Mouse (Mus musculus): ENCODE data around the gene Zik1. TPM values are rescaled to one million over a fixed set of nuclear protein-coding genes. Genes with fewer than 3 reads are reported as not detected.

The Zik1 gene
- 35.3 and 35.6 TPM in 2 replicates for polyA plus RNA-seq (2015; fragmentation: Nextera tagmentation; extraction: Ambion mirVana)

DNA sequence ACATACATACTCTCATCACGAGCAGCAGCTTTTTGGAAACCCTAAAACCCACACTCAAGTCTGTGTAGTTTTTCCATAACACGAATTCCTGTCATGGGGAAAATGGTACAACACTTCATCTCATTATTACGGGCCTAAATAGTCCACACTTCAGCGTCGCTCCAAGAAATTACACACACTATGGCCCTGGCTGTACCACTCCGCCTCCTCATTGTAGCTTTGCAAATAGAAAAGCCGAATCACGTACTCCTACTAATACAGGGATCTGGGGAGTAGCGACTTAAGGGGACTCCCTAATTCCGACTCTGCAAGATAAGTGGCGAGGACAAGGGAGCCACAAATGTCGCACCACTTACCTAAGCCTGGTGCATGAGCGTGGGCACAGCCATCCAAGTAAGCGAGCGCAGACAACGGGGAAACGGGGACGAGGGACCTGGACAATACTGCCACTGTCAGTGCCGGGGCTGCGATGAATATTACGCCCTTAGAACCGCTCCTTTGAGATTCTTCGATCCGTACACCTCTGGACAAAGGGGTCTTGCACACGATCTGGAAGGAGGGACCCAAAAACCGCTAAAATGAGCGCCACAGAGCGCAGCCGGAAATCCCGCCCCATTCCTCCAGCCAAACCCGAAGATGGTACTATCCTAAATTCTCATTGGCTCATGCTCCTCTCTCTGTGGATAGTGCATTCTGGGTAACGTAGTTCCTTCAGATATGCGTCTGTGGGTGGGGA lies at the start of gene Zik1:
Gene Zik1 (minus strand): TSS at position 609 of the 736 bp plus-strand sequence.
- H3K9me3 ChIP-seq, result no peaks in the 10 kb centered on the region
- peak within 1 kb of the TSS; percentile 60 for H3K4me3 ChIP-seq
- ATAC-seq (ENCODE audit: low FRiP score, low read depth), result peak; percentile 98
- H3K4me2 ChIP-seq, result peak within 1 kb of the TSS; percentile 73
- H3K27me3 ChIP-seq, result no peaks in the 10 kb centered on the region
- H3K4me1 ChIP-seq (replicated peaks), result peaks cover 23% of the 10 kb centered on the region
- WGBS, result 2% methylated on average over 33 of the region's 33 CpGs
- H3K27ac ChIP-seq (replicated peaks), result peak within 1 kb of the TSS; percentile 75
- peaks cover 31% of the 10 kb centered on the region for H3K36me3 ChIP-seq
- H3K9ac ChIP-seq, result peak within 1 kb of the TSS; percentile 75

DNA sequence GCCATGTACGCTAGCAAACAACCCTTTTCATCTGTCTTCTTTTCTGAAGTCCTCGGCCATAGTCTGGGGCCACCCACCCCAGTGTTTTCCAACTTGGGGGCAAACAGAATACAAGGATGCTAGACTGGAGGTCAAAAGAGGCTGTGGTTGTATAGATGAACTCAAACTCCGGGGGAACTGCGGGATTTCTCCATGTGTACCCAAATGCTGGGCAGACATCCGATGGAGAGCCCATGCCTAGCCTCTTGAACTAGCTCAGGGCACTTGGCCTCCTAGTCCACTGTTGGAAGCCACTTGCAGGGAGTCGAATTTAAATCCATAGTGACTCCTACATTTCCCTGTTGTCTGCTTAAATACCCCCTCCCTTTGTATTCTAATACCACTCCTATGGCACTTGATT lies 384 bp upstream of the Zik1 start:
- 0 out of 2 replicates have a peak overlapping the region, but pooled peaks have one; percentile 26 for H3K9ac ChIP-seq
- H3K9me3 ChIP-seq, result no peaks in the 10 kb centered on the region
- peaks cover 23% of the 10 kb centered on the region for H3K4me1 ChIP-seq (replicated peaks)
- no peak; the same call in 1 of the 2 replicates for ATAC-seq (ENCODE audit: low FRiP score, low read depth)
- peaks cover 25% of the 10 kb centered on the region for H3K36me3 ChIP-seq
- peak overlapping the region; percentile 60 for H3K4me3 ChIP-seq
- WGBS, result 38% methylated on average over 6 of the region's 6 CpGs
- H3K27ac ChIP-seq (replicated peaks), result peak overlapping the region; percentile 16; the same call in 1 of the 2 replicates
- H3K27me3 ChIP-seq, result no peaks in the 10 kb centered on the region
- H3K4me2 ChIP-seq, result peak overlapping the region; percentile 73

DNA sequence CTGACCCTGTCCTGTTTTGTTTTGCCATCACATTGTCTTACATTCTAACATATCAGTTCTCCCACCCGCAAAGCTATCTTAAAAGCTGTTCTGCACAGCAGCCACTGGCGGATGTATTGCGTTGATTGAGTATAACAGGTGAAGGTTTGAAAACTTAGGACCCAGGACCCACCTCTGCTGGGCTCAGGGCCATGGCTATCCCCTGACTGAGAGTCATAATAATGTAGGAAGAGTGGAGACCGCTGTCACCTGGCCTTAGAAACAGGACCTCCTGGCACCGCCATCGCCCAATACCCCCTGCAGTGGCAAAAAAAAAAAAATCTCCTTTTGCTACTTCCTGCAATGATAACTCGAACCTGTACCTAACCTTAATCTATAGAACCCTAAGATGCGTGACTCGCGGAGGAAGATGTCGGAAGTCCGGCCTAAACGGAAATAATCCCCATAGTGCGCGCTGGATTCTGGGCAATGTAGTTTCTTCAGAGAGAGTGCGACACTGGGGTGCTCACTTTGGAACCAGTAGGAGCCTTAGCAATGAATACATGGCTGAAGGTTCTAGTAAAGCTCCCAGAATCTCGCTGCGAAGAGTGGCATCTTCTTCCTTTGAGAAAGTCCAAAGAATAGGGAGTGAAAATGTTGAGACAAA lies 14.5 kb downstream of the Zik1 start:
- H3K9ac ChIP-seq, result no peak overlapping the region
- WGBS, result 62% methylated on average over 18 of the region's 18 CpGs
- ATAC-seq (ENCODE audit: low FRiP score, low read depth), result peak; percentile 81; the same call in 1 of the 2 replicates
- no peak overlapping the region for H3K27ac ChIP-seq (replicated peaks)
- no peaks in the 10 kb centered on the region for H3K27me3 ChIP-seq
- H3K36me3 ChIP-seq, result no peaks in the 10 kb centered on the region
- H3K4me3 ChIP-seq, result peak overlapping the region; percentile 31
- no peaks in the 10 kb centered on the region for H3K9me3 ChIP-seq
- no peaks in the 10 kb centered on the region for H3K4me1 ChIP-seq (replicated peaks)
- peak overlapping the region; percentile 43 for H3K4me2 ChIP-seq

DNA sequence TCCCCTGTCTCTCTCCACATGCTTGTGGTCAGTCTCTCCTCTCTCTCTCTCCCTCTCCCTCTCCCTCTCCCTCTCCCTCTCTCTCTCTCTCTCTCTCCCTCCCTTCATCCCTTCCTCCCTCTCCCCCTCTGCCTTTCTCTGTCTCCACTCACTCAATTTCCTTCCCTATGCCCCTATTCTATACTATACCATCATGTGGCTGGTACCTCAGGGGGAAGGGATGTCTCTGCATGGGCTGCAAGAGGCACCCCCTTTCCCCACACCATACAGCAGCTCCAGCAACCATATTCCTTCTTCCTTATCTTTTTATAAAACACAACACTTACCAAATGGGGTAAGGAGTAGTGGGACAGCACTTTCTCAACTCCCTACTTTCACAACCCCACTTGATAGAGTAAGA lies 15.4 kb downstream of the Zik1 start:
- Histone ChIP-seq H3K4me1 (replicated peaks) (no peaks in the 10 kb centered on the region), H3K36me3 (no peaks in the 10 kb centered on the region), H3K9me3 (no peaks in the 10 kb centered on the region), H3K27me3 (no peaks in the 10 kb centered on the region), H3K27ac (replicated peaks) (no peak overlapping the region), H3K4me3 (no peak overlapping the region), H3K9ac (no peak overlapping the region), H3K4me2 (no peak overlapping the region)
- no peak; the same call in 1 of the 2 replicates for ATAC-seq (ENCODE audit: low FRiP score, low read depth)

DNA sequence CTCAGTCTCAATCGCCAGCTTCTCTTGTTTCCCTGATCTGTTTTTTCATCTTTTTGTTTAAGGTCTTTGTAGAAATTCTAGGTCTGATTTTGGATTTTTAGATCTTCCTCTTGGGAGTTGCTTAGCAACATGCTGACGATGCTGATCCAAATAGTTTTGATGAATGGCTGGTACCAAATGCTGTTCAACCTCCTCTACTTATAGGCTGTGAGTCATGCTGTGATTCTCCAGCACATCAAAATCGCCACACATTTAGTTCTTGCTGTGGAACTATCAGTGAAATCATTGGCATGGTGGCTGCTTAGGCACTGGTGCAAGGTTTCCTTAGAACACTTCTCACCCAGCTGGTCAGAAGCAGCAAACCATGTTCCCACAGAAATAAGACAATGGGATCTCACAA lies 37.0 kb downstream of the Zik1 start:
- ATAC-seq (ENCODE audit: low FRiP score, low read depth), result no peak
- no peak overlapping the region for H3K4me2 ChIP-seq
- no peaks in the 10 kb centered on the region for H3K36me3 ChIP-seq
- H3K27me3 ChIP-seq, result no peaks in the 10 kb centered on the region
- H3K4me1 ChIP-seq (replicated peaks), result no peaks in the 10 kb centered on the region
- 72% methylated on average over 3 of the region's 3 CpGs for WGBS
- H3K27ac ChIP-seq (replicated peaks), result no peak overlapping the region
- no peak overlapping the region for H3K9ac ChIP-seq
- H3K9me3 ChIP-seq, result 0 out of 2 replicates have a peak, but pooled peaks cover 3% of the 10 kb centered on the region
- no peak overlapping the region for H3K4me3 ChIP-seq

DNA sequence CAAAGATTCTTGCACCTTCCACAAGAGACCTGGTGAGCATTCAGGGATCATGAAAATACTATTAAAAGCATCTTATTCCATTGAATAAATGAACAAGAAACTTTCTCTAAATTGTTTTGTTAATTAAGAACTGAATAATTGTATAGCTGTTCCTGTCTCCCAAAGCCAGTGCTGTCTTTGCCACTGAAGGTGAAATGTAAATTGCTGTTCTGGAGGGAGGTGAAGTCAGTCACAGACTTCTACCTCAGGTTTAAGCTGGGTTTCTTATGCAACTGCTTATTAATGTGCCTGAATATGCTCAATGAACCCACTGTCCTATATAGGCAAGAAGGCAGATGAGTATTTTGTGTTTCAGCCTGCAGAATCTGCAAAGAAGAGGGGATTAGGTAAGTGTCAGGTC lies 52.2 kb downstream of the Zik1 start, which contains the start of gene Vmn1r67:
Gene Vmn1r67 (plus strand): TSS at position 301 of the 400 bp plus-strand sequence.
- ATAC-seq (ENCODE audit: low FRiP score, low read depth), result no peak
- H3K36me3 ChIP-seq, result no peaks in the 10 kb centered on the region
- no peak within 1 kb of the TSS for H3K9ac ChIP-seq
- H3K4me2 ChIP-seq, result no peak within 1 kb of the TSS
- no peak within 1 kb of the TSS for H3K27ac ChIP-seq (replicated peaks)
- no peaks in the 10 kb centered on the region for H3K4me1 ChIP-seq (replicated peaks)
- H3K27me3 ChIP-seq, result no peaks in the 10 kb centered on the region
- no peak within 1 kb of the TSS for H3K4me3 ChIP-seq
- peaks cover 4% of the 10 kb centered on the region for H3K9me3 ChIP-seq

Other genes with a start within 250 kb of the Zik1 start
- not detected in 2 replicates for gene Vmn1r66, start 217.4 kb downstream of the Zik1 start, polyA plus RNA-seq (2015; fragmentation: Nextera tagmentation; extraction: Ambion mirVana)
- not detected in 2 replicates for gene Vmn1r67, start 52.1 kb downstream of the Zik1 start, polyA plus RNA-seq (2015; fragmentation: Nextera tagmentation; extraction: Ambion mirVana)
- gene Vmn1r68, start 63.1 kb upstream of the Zik1 start, polyA plus RNA-seq (2015; fragmentation: Nextera tagmentation; extraction: Ambion mirVana), result not detected in 2 replicates
- not detected in 2 replicates for gene Vmn1r69, start 118.3 kb upstream of the Zik1 start, polyA plus RNA-seq (2015; fragmentation: Nextera tagmentation; extraction: Ambion mirVana)
- not detected in 2 replicates for gene Vmn1r70, start 136.1 kb upstream of the Zik1 start, polyA plus RNA-seq (2015; fragmentation: Nextera tagmentation; extraction: Ambion mirVana)
- not detected in 2 replicates for gene Nlrp4b, start 192.4 kb upstream of the Zik1 start, polyA plus RNA-seq (2015; fragmentation: Nextera tagmentation; extraction: Ambion mirVana)